Mouse (Mus musculus): ENCODE data around the gene Glycam1. TPM values are rescaled to one million over a fixed set of nuclear protein-coding genes. Genes with fewer than 3 reads are reported as not detected.

Glycam1 gene
- total and polyA plus RNA-seq, 3 experiments: not detected

DNA sequence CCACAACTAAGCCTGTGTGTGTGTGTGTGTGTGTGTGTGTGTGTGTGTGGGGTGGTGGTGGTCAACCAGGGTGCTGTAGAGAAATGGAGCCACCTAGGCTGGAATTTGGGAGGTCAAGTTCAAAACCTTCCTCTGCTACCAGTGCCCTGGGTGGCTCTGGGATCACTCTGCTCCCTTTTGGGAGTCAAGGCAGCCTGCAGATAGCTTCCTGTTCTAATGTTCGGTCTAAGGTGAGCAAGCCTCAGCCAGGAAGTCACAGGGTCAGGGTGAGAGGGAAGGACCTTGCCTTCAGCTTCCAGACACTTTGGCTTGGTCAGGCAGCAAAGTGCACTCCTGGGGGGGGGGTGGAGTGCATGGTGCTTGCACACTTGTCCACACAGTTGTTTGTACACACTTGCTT is 24.2 kb downstream of the Glycam1 start (continued):
- TF ChIP-seq MEF2A (IDR thresholded peaks at IDR 0.05; ENCODE audit: extremely low read depth, insufficient replicate concordance, low read depth, low read length, poor library complexity, severe bottlenecking): no peak
- no peak for TF ChIP-seq NRF1 (IDR thresholded peaks at IDR 0.05; ENCODE audit: insufficient read depth, low read depth, low read length, poor library complexity, severe bottlenecking)
- TF ChIP-seq ZMIZ1 (IDR thresholded peaks at IDR 0.05; ENCODE audit: low read depth, low read length): no peak

- no peaks in the 10 kb centered on the region for H3K9me3 ChIP-seq (replicated peaks; ENCODE audit: insufficient read depth, low read length)
- no peaks in the 10 kb centered on the region for H3K4me1 ChIP-seq (ENCODE audit: control insufficient read depth in 1 of 2, insufficient read depth in 2 of 2, low read length in 2 of 2)
- no peak for DNase-seq (ENCODE audit: low read depth, low spot score)
- H3K36me3 ChIP-seq (ENCODE audit: control insufficient read depth in 1 of 2, insufficient read depth in 2 of 2, low read length in 2 of 2): no peaks in the 10 kb centered on the region
- TF ChIP-seq USF1 (IDR thresholded peaks at IDR 0.05; ENCODE audit: low read depth, low read length) (no peak), NELFE (IDR thresholded peaks at IDR 0.05; ENCODE audit: low read depth, low read length) (no peak), POLR2AphosphoS5 (IDR thresholded peaks at IDR 0.05; ENCODE audit: borderline replicate concordance, low read depth, low read length) (no peak), KAT2A (conservative IDR thresholded peaks at IDR 0.05; ENCODE audit: low read depth, low read length) (no peak), TCF12 (IDR thresholded peaks at IDR 0.05; ENCODE audit: low read depth, low read length) (no peak), ZKSCAN1 (IDR thresholded peaks at IDR 0.05; ENCODE audit: low read depth, low read length) (no peak), MXI1 (IDR thresholded peaks at IDR 0.05; ENCODE audit: low read depth, low read length) (no peak), ZC3H11A (IDR thresholded peaks at IDR 0.05; ENCODE audit: low read depth, low read length) (no peak)
- H3K27ac ChIP-seq (ENCODE audit: control insufficient read depth, low read depth, low read length): no peak overlapping the region
- no peaks in the 10 kb centered on the region for H3K79me2 ChIP-seq (ENCODE audit: control insufficient read depth, insufficient read depth, low read length, poor library complexity)
- no peaks in the 10 kb centered on the region for H3K27me3 ChIP-seq (ENCODE audit: control insufficient read depth in 1 of 2, insufficient read depth in 2 of 2, low read length in 2 of 2)
- H3K4me3 ChIP-seq (ENCODE audit: control insufficient read depth in 1 of 2, insufficient read depth in 1 of 2, low read depth in 2 of 2, low read length in 2 of 2): no peak overlapping the region
- H3K9ac ChIP-seq (ENCODE audit: control insufficient read depth, low read depth, low read length, poor library complexity, severe bottlenecking): no peak overlapping the region
Measured at GRCm38 (mm10) chr15:103539259-103539658, 25.6 kb downstream of the Glycam1 start.

- H3K9ac ChIP-seq (ENCODE audit: control insufficient read depth, low read depth, low read length, poor library complexity, severe bottlenecking): no peak within 1 kb of the TSS
- no peaks in the 10 kb centered on the region for H3K27me3 ChIP-seq (ENCODE audit: control insufficient read depth in 1 of 2, insufficient read depth in 2 of 2, low read length in 2 of 2)
- no peaks in the 10 kb centered on the region for H3K36me3 ChIP-seq (ENCODE audit: control insufficient read depth in 1 of 2, insufficient read depth in 2 of 2, low read length in 2 of 2)
- H3K27ac ChIP-seq (ENCODE audit: control insufficient read depth, low read depth, low read length): no peak within 1 kb of the TSS
- TF ChIP-seq TAL1 (IDR thresholded peaks at IDR 0.05; ENCODE audit: low read length) (no peak), ZKSCAN1 (IDR thresholded peaks at IDR 0.05; ENCODE audit: low read depth, low read length) (no peak), POLR2AphosphoS2 (IDR thresholded peaks at IDR 0.05; ENCODE audit: low read length) (no peak), SMC3 (IDR thresholded peaks at IDR 0.05; ENCODE audit: low read depth, low read length) (no peak), ZNF384 (IDR thresholded peaks at IDR 0.05; ENCODE audit: low read depth, low read length) (no peak), USF2 (IDR thresholded peaks at IDR 0.05; ENCODE audit: borderline replicate concordance in 1 of 2, insufficient read depth in 1 of 2, low read depth in 1 of 2, low read length in 2 of 2) (no peak), CHD1 (IDR thresholded peaks at IDR 0.05; ENCODE audit: low read depth, low read length) (no peak), KAT2A (conservative IDR thresholded peaks at IDR 0.05; ENCODE audit: low read depth, low read length) (no peak), JUND (IDR thresholded peaks at IDR 0.05; ENCODE audit: low read depth, low read length) (no peak), ETS1 (IDR thresholded peaks at IDR 0.05; ENCODE audit: low read depth, low read length) (no peak), RCOR1 (IDR thresholded peaks at IDR 0.05; ENCODE audit: low read depth, low read length) (no peak), UBTF (IDR thresholded peaks at IDR 0.05; ENCODE audit: borderline replicate concordance, insufficient read depth, low read depth, low read length) (no peak), ZC3H11A (IDR thresholded peaks at IDR 0.05; ENCODE audit: low read depth, low read length) (no peak), HCFC1 (IDR thresholded peaks at IDR 0.05; ENCODE audit: low read depth, low read length) (no peak), MYC (IDR thresholded peaks at IDR 0.05; ENCODE audit: low read depth, low read length) (no peak)
- no peak within 1 kb of the TSS for H3K4me3 ChIP-seq (ENCODE audit: control insufficient read depth in 1 of 2, insufficient read depth in 1 of 2, low read depth in 2 of 2, low read length in 2 of 2)
- H3K4me1 ChIP-seq (ENCODE audit: control insufficient read depth in 1 of 2, insufficient read depth in 2 of 2, low read length in 2 of 2): no peaks in the 10 kb centered on the region
- no peaks in the 10 kb centered on the region for H3K9me3 ChIP-seq (replicated peaks; ENCODE audit: insufficient read depth, low read length)
- no peak for DNase-seq (ENCODE audit: low read depth, low spot score)
- H3K79me2 ChIP-seq (ENCODE audit: control insufficient read depth, insufficient read depth, low read length, poor library complexity): no peaks in the 10 kb centered on the region
Measured at GRCm38 (mm10) chr15:103537822-103538213, 27.1 kb downstream of the Glycam1 start, which contains the start of gene Ppp1r1a. Gene Ppp1r1a (minus strand): TSS chr15:103538003.

Measured in MEL (cell line).